Mouse (Mus musculus): ENCODE measurements around the gene Jam2.

DNA sequence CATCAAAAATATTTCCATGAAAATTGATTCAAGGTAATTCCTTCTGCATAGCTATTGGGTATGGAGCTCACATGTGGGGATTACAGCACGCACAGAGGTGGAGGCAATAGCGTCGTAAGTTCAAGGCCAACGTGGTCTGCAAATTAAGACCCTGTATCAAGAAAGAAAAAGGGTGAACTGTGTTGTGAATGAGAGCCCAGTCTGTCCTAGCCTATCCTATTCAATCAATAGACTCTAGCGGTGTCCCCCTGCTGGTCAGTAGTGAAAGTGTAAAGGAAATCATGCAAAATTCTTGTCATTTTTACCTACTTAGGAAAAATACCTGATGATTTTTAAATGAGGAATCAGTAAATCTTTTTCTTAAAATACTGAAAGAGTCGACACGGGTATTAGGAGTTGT, 43.5 kb downstream of the Jam2 start:
- TF ChIP-seq CTCF (IDR thresholded peaks at IDR 0.05; ENCODE audit: low read depth, low read length) (0 out of 2 replicates have a peak, but pooled peaks have one; percentile 7), POLR2A (IDR thresholded peaks at IDR 0.05; ENCODE audit: extremely low read depth, insufficient read depth, low read length) (no peak)
